Mouse (Mus musculus) naive thymus-derived CD4-positive, alpha-beta T cell, adult 5 months (primary cell): ENCODE data around the gene Olfr1039. TPM values are rescaled to one million over a fixed set of nuclear protein-coding genes. Genes with fewer than 3 reads are reported as not detected.

Experiments used
- polyA plus RNA-seq: library from polyadenylated mRNA; unstranded; fragments of 100-300 nt; shearing (Covaris generic); gene quantifications from one replicate; pipeline ENCODE4 v1.2.1, GENCODE M21; 2017

Gene Olfr1039
- not detected for polyA plus RNA-seq

GRCm38 (mm10) chr2:86135828-86136227, at the start of gene Olfr1039:
TSS of gene Olfr1039 (minus strand) at chr2:86135928.

DNA sequence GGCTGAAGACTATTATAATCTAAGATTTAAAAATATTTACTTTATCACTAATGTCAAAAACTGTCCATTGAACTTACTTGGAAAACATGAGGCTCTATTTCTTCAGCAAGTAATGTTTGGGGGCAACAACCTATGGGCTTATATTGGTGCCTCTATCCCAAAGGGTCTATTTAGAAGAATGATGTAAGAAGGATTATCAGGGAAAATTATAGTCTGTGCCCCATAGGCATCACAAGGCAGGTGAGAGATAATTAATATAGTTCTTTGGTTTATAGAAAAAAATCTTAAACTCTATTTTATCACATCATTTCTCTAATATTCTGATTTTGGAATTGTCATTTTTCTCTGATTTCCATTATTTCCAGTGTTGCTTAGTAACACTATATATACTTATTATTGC, 42.0 kb upstream of the Olfr1039 start, which contains the start of gene Olfr1044:
Gene Olfr1044, minus strand, starts transcription at position 101 of the 400 bp plus-strand sequence.

GRCm38 (mm10) chr2:86167422-86167821, 31.7 kb upstream of the Olfr1039 start, which contains the start of gene Olfr1043:
TSS of gene Olfr1043 (minus strand) at chr2:86167522.

DNA sequence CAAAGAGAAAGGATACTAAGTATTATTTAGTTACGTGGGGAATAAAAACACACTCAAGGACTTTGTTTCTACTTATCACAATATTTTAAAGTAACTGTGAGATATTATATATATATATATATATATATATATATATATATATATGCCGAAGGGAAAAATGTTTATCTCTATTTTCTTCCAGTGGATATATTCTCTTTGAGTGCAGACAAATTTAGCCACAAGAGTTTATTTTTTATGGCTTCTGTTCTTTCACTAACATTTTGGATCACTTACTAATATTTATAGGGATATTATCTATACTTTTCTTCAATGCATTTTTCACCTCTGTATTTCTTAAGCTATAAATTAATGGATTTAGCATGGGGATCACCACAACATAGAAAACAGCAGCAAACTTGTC, 26.0 kb upstream of the Olfr1039 start, which contains the start of gene Olfr1042:
Gene Olfr1042, minus strand, starts transcription at position 101 of the 400 bp plus-strand sequence.

GRCm38 (mm10) chr2:86146632-86147031, 10.9 kb upstream of the Olfr1039 start, which contains the start of gene Olfr1040:
TSS of gene Olfr1040 (minus strand) at chr2:86146732.

GRCm38 (mm10) chr2:86087285-86087684, 48.4 kb downstream of the Olfr1039 start, which contains the start of gene Olfr1037:
TSS of gene Olfr1037 (minus strand) at chr2:86087385.

Other genes starting within 250 kb of the Olfr1039 start
- gene Olfr1024, start 230.9 kb downstream of the Olfr1039 start, polyA plus RNA-seq = not detected
- not detected for gene Olfr1025-ps1, start 220.7 kb downstream of the Olfr1039 start, polyA plus RNA-seq
- gene Olfr1026, start 214.4 kb downstream of the Olfr1039 start, polyA plus RNA-seq = not detected
- gene Olfr1028, start 185.5 kb downstream of the Olfr1039 start, polyA plus RNA-seq = not detected
- not detected for gene Olfr1029, start 162.0 kb downstream of the Olfr1039 start, polyA plus RNA-seq
- 0.15 TPM for gene Olfr1030, start 156.7 kb downstream of the Olfr1039 start, polyA plus RNA-seq
- not detected for gene Olfr1031, start 145.6 kb downstream of the Olfr1039 start, polyA plus RNA-seq
- not detected for gene Olfr1032, start 130.4 kb downstream of the Olfr1039 start, polyA plus RNA-seq
- gene Olfr1033, start 115.3 kb downstream of the Olfr1039 start, polyA plus RNA-seq = 13.4 TPM
- not detected for gene Olfr1034, start 90.1 kb downstream of the Olfr1039 start, polyA plus RNA-seq
- gene Olfr1036, start 61.9 kb downstream of the Olfr1039 start, polyA plus RNA-seq = not detected
- not detected for gene Olfr1037, start 48.5 kb downstream of the Olfr1039 start, polyA plus RNA-seq
- not detected for gene Olfr1040, start 10.8 kb upstream of the Olfr1039 start, polyA plus RNA-seq
- gene Olfr1042, start 25.9 kb upstream of the Olfr1039 start, polyA plus RNA-seq = 0.06 TPM
- 0.37 TPM for gene Olfr1043, start 31.6 kb upstream of the Olfr1039 start, polyA plus RNA-seq
- gene Olfr1044, start 41.9 kb upstream of the Olfr1039 start, polyA plus RNA-seq = not detected
- gene Olfr52, start 49.8 kb upstream of the Olfr1039 start, polyA plus RNA-seq = not detected
- 0.15 TPM for gene Olfr1045, start 67.1 kb upstream of the Olfr1039 start, polyA plus RNA-seq
- gene Olfr1046, start 83.4 kb upstream of the Olfr1039 start, polyA plus RNA-seq = not detected
- not detected for gene Olfr1047, start 95.5 kb upstream of the Olfr1039 start, polyA plus RNA-seq
- gene Olfr1048, start 104.4 kb upstream of the Olfr1039 start, polyA plus RNA-seq = 0.15 TPM
- gene Olfr1049, start 122.4 kb upstream of the Olfr1039 start, polyA plus RNA-seq = not detected
- not detected for gene Olfr1051, start 143.2 kb upstream of the Olfr1039 start, polyA plus RNA-seq
- gene Olfr1052, start 156.5 kb upstream of the Olfr1039 start, polyA plus RNA-seq = not detected
- gene Olfr1053, start 179.4 kb upstream of the Olfr1039 start, polyA plus RNA-seq = not detected
- not detected for gene Olfr1054, start 199.5 kb upstream of the Olfr1039 start, polyA plus RNA-seq
- not detected for gene Olfr1055, start 214.4 kb upstream of the Olfr1039 start, polyA plus RNA-seq
- gene Olfr1056, start 226.5 kb upstream of the Olfr1039 start, polyA plus RNA-seq = not detected
- gene Olfr1057, start 242.5 kb upstream of the Olfr1039 start, polyA plus RNA-seq = not detected